Mouse (Mus musculus) limb, embryonic 14.5 days (tissue): ENCODE results near the gene Tll2. TPM values are rescaled to one million over a fixed set of nuclear protein-coding genes. Genes with fewer than 3 reads are reported as not detected.

Source experiments
- ATAC-seq: fragments of 200-750 bp; cut with Nextera tagmentation; 2 replicates; pipeline ENCODE4 v1.8.0; 2017; ENCODE audit warnings: low read depth, moderate number of reproducible peaks, moderate TSS enrichment; ENCODE audit not compliant: low FRiP score
- DNase-seq: peaks from one replicate; pipeline ENCODE4 v3.0.0-alpha.2; 2015; ENCODE audit warnings: low spot score
- H3K27ac ChIP-seq: fragments of 300-500 bp; sonication (generic); replicated peaks from 2 replicates; pipeline ENCODE4 v1.5.1; 2014; ENCODE audit warnings: low read depth, mild to moderate bottlenecking, low read length, moderate library complexity, mixed read lengths
- H3K27me3 ChIP-seq: fragments of 300-500 bp; sonication (generic); 2 replicates; pipeline ENCODE4 v1.6.1; 2014; ENCODE audit warnings: low read length, mixed read lengths; ENCODE audit not compliant: control insufficient read depth, insufficient read depth
- H3K36me3 ChIP-seq: fragments of 300-500 bp; sonication (generic); 2 replicates; pipeline ENCODE4 v1.6.1; 2014; ENCODE audit warnings: mild to moderate bottlenecking, low read length, moderate library complexity, mixed read lengths; ENCODE audit not compliant: control insufficient read depth, insufficient read depth
- H3K4me1 ChIP-seq: fragments of 300-500 bp; sonication (generic); 2 replicates; pipeline ENCODE4 v1.6.1; 2014; ENCODE audit warnings: antibody characterized with exemption, low read length, mixed read lengths; ENCODE audit not compliant: control insufficient read depth, insufficient read depth
- H3K4me2 ChIP-seq: fragments of 300-500 bp; sonication (generic); replicated peaks from 2 replicates; pipeline ENCODE4 v1.6.1; 2014; ENCODE audit warnings: low read depth, mild to moderate bottlenecking, low read length, moderate library complexity; ENCODE audit not compliant: severe bottlenecking
- H3K4me3 ChIP-seq: fragments of 300-500 bp; sonication (generic); replicated peaks from 2 replicates; pipeline ENCODE4 v1.5.1; 2014; ENCODE audit warnings: low read length
- H3K9ac ChIP-seq: fragments of 300-500 bp; sonication (generic); 2 replicates; pipeline ENCODE4 v1.6.1; 2014; ENCODE audit warnings: mild to moderate bottlenecking, low read depth, low read length, moderate library complexity; ENCODE audit not compliant: severe bottlenecking
- H3K9me3 ChIP-seq: fragments of 300-500 bp; sonication (generic); 2 replicates; pipeline ENCODE4 v1.6.1; 2016; ENCODE audit warnings: low read length; ENCODE audit not compliant: control insufficient read depth
- POLR2A ChIP-seq: fragments of 200-500 bp; IDR thresholded peaks from 2 replicates; pipeline ENCODE4 v1.8.0; 2012; ENCODE audit warnings: inconsistent platforms, mild to moderate bottlenecking, moderate library complexity, borderline replicate concordance; ENCODE audit not compliant: insufficient read depth, insufficient read length; ENCODE audit errors: extremely low read depth
- WGBS: fragments of 180-500 bp; shearing (Covaris S2); extraction: QIAGEN DNeasy Blood & Tissue Kit; methylation state at CpG from one replicate; pipeline ENCODE4 v1.1.7; 2014; 5-methylcytosine and 5-hydroxymethylcytosine counted together
- polyA plus RNA-seq, 2 experiments: library from polyadenylated mRNA; depleted of rRNA in 1 of 2; stranded (reverse) in 1 of 2; unstranded in 1 of 2; fragments of >200 nt; fragmentation: Nextera tagmentation in 1 of 2; extraction: Ambion mirVana in 1 of 2; gene quantifications; 2 replicates each; pipeline versions ENCODE4 v1.2.1 to v1.2.3; 2012 to 2014

Gene Tll2
- polyA plus RNA-seq, 2 experiments = 1.0 to 1.7 TPM

- Histone ChIP-seq H3K36me3 (peaks cover 72% of the 10 kb centered on the region), H3K9me3 (no peaks in the 10 kb centered on the region), H3K4me2 (no peak overlapping the region), H3K4me3 (no peak overlapping the region), H3K9ac (no peak overlapping the region), H3K27me3 (no peaks in the 10 kb centered on the region), H3K27ac (no peak overlapping the region), H3K4me1 (no peaks in the 10 kb centered on the region)
- peak; percentile 74 for DNase-seq
- 72% methylated on average over 6 of the region's 6 CpGs for WGBS
- no peak for ATAC-seq
- TF ChIP-seq POLR2A = no peak
Measured at GRCm38 (mm10) chr19:41244581-41244980, 37.9 kb upstream of the Tll2 start.

- no peaks in the 10 kb centered on the region for H3K4me1 ChIP-seq
- no peak overlapping the region for H3K9ac ChIP-seq
- H3K9me3 ChIP-seq = no peaks in the 10 kb centered on the region
- ATAC-seq = no peak
- H3K4me2 ChIP-seq = no peak overlapping the region
- no peak overlapping the region for H3K27ac ChIP-seq
- H3K36me3 ChIP-seq = peaks cover 77% of the 10 kb centered on the region
- no peaks in the 10 kb centered on the region for H3K27me3 ChIP-seq
- 91% methylated on average over 5 of the region's 5 CpGs for WGBS
- no peak overlapping the region for H3K4me3 ChIP-seq
- TF ChIP-seq POLR2A = no peak
- no peak for DNase-seq
Measured at GRCm38 (mm10) chr19:41241997-41242396, 35.4 kb upstream of the Tll2 start.

GRCm38 (mm10) chr19:41233698-41234097 is 27.1 kb upstream of the Tll2 start:
- peaks cover 73% of the 10 kb centered on the region for H3K36me3 ChIP-seq

GRCm38 (mm10) chr19:41208326-41208725 is 1.7 kb upstream of the Tll2 start:
- H3K36me3 ChIP-seq = peaks cover 18% of the 10 kb centered on the region
- no peak for ATAC-seq
- no peak for DNase-seq
- peaks cover 9% of the 10 kb centered on the region for H3K4me1 ChIP-seq
- no peak for TF ChIP-seq POLR2A
- no peak overlapping the region for H3K4me2 ChIP-seq
- H3K9ac ChIP-seq = no peak overlapping the region
- no peak overlapping the region for H3K4me3 ChIP-seq
- H3K27ac ChIP-seq = no peak overlapping the region
- H3K27me3 ChIP-seq = peaks cover 34% of the 10 kb centered on the region
- H3K9me3 ChIP-seq = no peaks in the 10 kb centered on the region
- WGBS = 9% methylated on average over 7 of the region's 7 CpGs

More at GRCm38 (mm10) chr19:41233698-41234097, 27.1 kb upstream of the Tll2 start:
- TF ChIP-seq POLR2A = no peak
- H3K9ac ChIP-seq = no peak overlapping the region
- DNase-seq = no peak
- no peaks in the 10 kb centered on the region for H3K4me1 ChIP-seq
- no peak overlapping the region for H3K4me2 ChIP-seq
- H3K9me3 ChIP-seq = no peaks in the 10 kb centered on the region
- no peak for ATAC-seq
- no peak overlapping the region for H3K4me3 ChIP-seq
- H3K27ac ChIP-seq = no peak overlapping the region
- no peaks in the 10 kb centered on the region for H3K27me3 ChIP-seq
- 73% methylated on average over 4 of the region's 4 CpGs for WGBS

- peak overlapping the region; percentile 40 for H3K9ac ChIP-seq
- TF ChIP-seq POLR2A = no peak
- WGBS = under 1% methylated on average over 46 of the region's 46 CpGs
Measured at GRCm38 (mm10) chr19:41206041-41206810, 409 bp downstream of the Tll2 start.

More at GRCm38 (mm10) chr19:41206041-41206810, 409 bp downstream of the Tll2 start:
- Histone ChIP-seq H3K4me2 (peak overlapping the region; percentile 96), H3K9me3 (no peaks in the 10 kb centered on the region), H3K4me1 (peaks cover 9% of the 10 kb centered on the region), H3K36me3 (peaks cover 2% of the 10 kb centered on the region), H3K27me3 (peaks cover 34% of the 10 kb centered on the region), H3K4me3 (peak overlapping the region; percentile 43), H3K27ac (no peak overlapping the region)
- DNase-seq (no peak), ATAC-seq (no peak)
